Mouse (Mus musculus) intestine, postnatal 0 days (tissue): Measurements from ENCODE around the gene Olfr1217. TPM values are rescaled to one million over a fixed set of nuclear protein-coding genes. Genes with fewer than 3 reads are reported as not detected.
"Not testable (repeated sequence)": the region's sequence is repeated elsewhere in the genome, so short reads cannot be mapped to it uniquely, and the experiment has no call there.

Experiments used
- ATAC-seq: fragments of 200-750 bp; cut with Nextera tagmentation; 2 replicates; pipeline ENCODE4 v1.8.0; 2017; ENCODE audit warnings: mild to moderate bottlenecking, moderate TSS enrichment, moderate library complexity
- H3K27ac ChIP-seq: fragments of 300-500 bp; sonication (generic); 2 replicates; pipeline ENCODE4 v1.5.1; 2014; ENCODE audit warnings: mild to moderate bottlenecking, low read depth, low read length, moderate library complexity
- H3K27me3 ChIP-seq: fragments of 300-500 bp; sonication (generic); replicated peaks from 2 replicates; pipeline ENCODE4 v1.6.1; 2014; ENCODE audit warnings: low read length, mixed read lengths; ENCODE audit not compliant: control insufficient read depth, insufficient read depth
- H3K36me3 ChIP-seq: fragments of 300-500 bp; sonication (generic); 2 replicates; pipeline ENCODE4 v1.6.1; 2014; ENCODE audit warnings: mild to moderate bottlenecking, moderate library complexity; ENCODE audit not compliant: control insufficient read depth, insufficient read depth
- H3K4me1 ChIP-seq: fragments of 300-500 bp; sonication (generic); replicated peaks from 2 replicates; pipeline ENCODE4 v1.6.1; 2014; ENCODE audit warnings: antibody characterized with exemption, low read length, mixed read lengths; ENCODE audit not compliant: control insufficient read depth, insufficient read depth
- H3K4me2 ChIP-seq: fragments of 300-500 bp; sonication (generic); replicated peaks from 2 replicates; pipeline ENCODE4 v1.6.1; 2014; ENCODE audit warnings: low read depth, mild to moderate bottlenecking, moderate library complexity
- H3K4me3 ChIP-seq: fragments of 300-500 bp; sonication (generic); 2 replicates; pipeline ENCODE4 v1.5.1; 2014; ENCODE audit warnings: low read depth, low read length
- H3K9ac ChIP-seq: fragments of 300-500 bp; sonication (generic); 2 replicates; pipeline ENCODE4 v1.6.1; 2014; ENCODE audit warnings: mild to moderate bottlenecking, low read depth, low read length
- H3K9me3 ChIP-seq: fragments of 300-500 bp; sonication (generic); 2 replicates; pipeline ENCODE4 v1.6.1; 2016; ENCODE audit warnings: mixed run types; ENCODE audit not compliant: control insufficient read depth
- CTCF ChIP-seq: sonication (generic); IDR thresholded peaks from 2 replicates; pipeline ENCODE4 v1.5.1; 2016; ENCODE audit warnings: low read depth, mild to moderate bottlenecking, control low read depth, antibody characterized with exemption, moderate library complexity
- WGBS: fragments of 180-500 bp; shearing (Covaris S2); extraction: QIAGEN DNeasy Blood & Tissue Kit; methylation state at CpG from one replicate; pipeline ENCODE4 v1.1.7; 2014; 5-methylcytosine and 5-hydroxymethylcytosine counted together
- polyA plus RNA-seq: library from polyadenylated mRNA; unstranded; fragments of >200 nt; fragmentation: Nextera tagmentation; extraction: Ambion mirVana; gene quantifications from 2 replicates; pipeline ENCODE4 v1.2.1, GENCODE M21; 2015

Gene Olfr1217
- polyA plus RNA-seq = not detected in 2 replicates

GRCm38 (mm10) chr2:89031965-89032364, at the start of gene Olfr1217:
TSS of gene Olfr1217 (minus strand) at chr2:89032065.
- H3K9ac ChIP-seq = no peak within 1 kb of the TSS
- H3K27me3 ChIP-seq = no peaks in the 10 kb centered on the region
- H3K9me3 ChIP-seq = no peaks in the 10 kb centered on the region
- 65% methylated on average over 2 of the region's 2 CpGs for WGBS
- no peak within 1 kb of the TSS for H3K4me2 ChIP-seq
- TF ChIP-seq CTCF = no peak
- H3K27ac ChIP-seq = no peak within 1 kb of the TSS
- H3K4me1 ChIP-seq = no peaks in the 10 kb centered on the region
- ATAC-seq = no peak
- H3K36me3 ChIP-seq = no peaks in the 10 kb centered on the region
- no peak within 1 kb of the TSS for H3K4me3 ChIP-seq

- no peaks in the 10 kb centered on the region for H3K9me3 ChIP-seq
- no peak for ATAC-seq
- no peak for TF ChIP-seq CTCF
Measured at GRCm38 (mm10) chr2:89081487-89081886, 49.6 kb upstream of the Olfr1217 start.

DNA sequence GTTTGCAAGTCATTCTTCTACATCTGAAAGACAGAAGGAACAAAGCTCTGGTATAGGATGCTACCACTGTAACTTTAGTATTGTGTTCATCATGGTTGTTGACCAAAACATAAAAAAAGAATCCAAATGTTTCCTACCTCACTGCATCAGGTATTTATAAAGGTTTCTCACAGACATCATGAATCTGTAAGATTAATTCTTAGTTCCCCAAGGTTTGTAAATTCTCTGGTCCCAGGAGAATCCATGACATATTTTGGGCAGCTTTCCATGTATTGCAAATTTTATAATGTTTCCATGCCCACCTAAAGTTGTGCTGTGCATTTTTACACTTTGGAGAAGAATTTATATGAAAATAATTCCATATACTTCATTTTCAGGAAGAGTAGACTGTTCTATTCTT, 29.2 kb upstream of the Olfr1217 start, which contains the start of gene Olfr1218:
Olfr1218 (minus strand) TSS at position 101 of the 400 bp plus-strand sequence.
- no peaks in the 10 kb centered on the region for H3K36me3 ChIP-seq
- no peak within 1 kb of the TSS for H3K27ac ChIP-seq
- TF ChIP-seq CTCF = no peak

More at GRCm38 (mm10) chr2:89081487-89081886, 49.6 kb upstream of the Olfr1217 start:
- Histone ChIP-seq H3K4me1 (no peaks in the 10 kb centered on the region), H3K9ac (no peak overlapping the region), H3K36me3 (no peaks in the 10 kb centered on the region), H3K4me2 (no peak overlapping the region), H3K4me3 (no peak overlapping the region), H3K27ac (no peak overlapping the region), H3K27me3 (no peaks in the 10 kb centered on the region)

GRCm38 (mm10) chr2:89021436-89021835, 10.4 kb downstream of the Olfr1217 start:
- H3K36me3 ChIP-seq, H3K27me3 ChIP-seq, H3K4me1 ChIP-seq, H3K9ac ChIP-seq, H3K9me3 ChIP-seq, H3K4me3 ChIP-seq, ATAC-seq, H3K4me2 ChIP-seq, H3K27ac ChIP-seq: not testable (repeated sequence)
- WGBS = 65% methylated on average over 3 of the region's 3 CpGs

More for the DNA sequence above, 29.2 kb upstream of the Olfr1217 start, which contains the start of gene Olfr1218:
- Histone ChIP-seq H3K4me1 (no peaks in the 10 kb centered on the region), H3K4me2 (no peak within 1 kb of the TSS), H3K9ac (no peak within 1 kb of the TSS), H3K9me3 (no peaks in the 10 kb centered on the region), H3K27me3 (no peaks in the 10 kb centered on the region), H3K4me3 (no peak within 1 kb of the TSS)
- no peak for ATAC-seq

DNA sequence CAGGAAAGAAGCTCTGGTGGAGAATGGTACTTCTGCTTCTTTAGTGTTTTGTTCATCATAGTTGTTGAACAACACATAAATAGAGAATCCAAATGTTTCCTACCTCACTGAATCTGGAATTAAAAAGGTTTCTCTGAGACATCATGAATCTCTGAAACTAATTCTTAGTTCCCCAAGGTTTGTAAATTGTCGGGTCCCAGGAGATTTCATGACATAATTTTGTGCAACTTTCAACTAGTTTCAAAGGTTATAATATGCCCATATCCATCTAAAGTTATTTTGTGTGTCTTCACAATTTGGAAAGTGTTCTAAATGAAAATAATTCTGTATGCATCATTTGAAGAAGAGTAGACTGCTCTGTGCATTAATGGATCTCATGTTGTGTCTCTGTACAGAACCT, 13.6 kb downstream of the Olfr1217 start, which contains the start of gene Olfr1216:
Olfr1216 (minus strand) TSS at position 101 of the 400 bp plus-strand sequence.
- Histone ChIP-seq H3K27ac (no peak within 1 kb of the TSS), H3K9me3 (no peaks in the 10 kb centered on the region), H3K4me1 (no peaks in the 10 kb centered on the region), H3K9ac (no peak within 1 kb of the TSS), H3K36me3 (no peaks in the 10 kb centered on the region), H3K4me2 (no peak within 1 kb of the TSS), H3K4me3 (no peak within 1 kb of the TSS), H3K27me3 (no peaks in the 10 kb centered on the region)
- ATAC-seq = no peak
- no peak for TF ChIP-seq CTCF
- 82% methylated on average over 1 of the region's 1 CpGs for WGBS

GRCm38 (mm10) chr2:89006873-89007272, 25.0 kb downstream of the Olfr1217 start, which contains the start of gene Olfr1215:
TSS of gene Olfr1215 (minus strand) at chr2:89006973.
- Histone ChIP-seq H3K4me2 (no peak within 1 kb of the TSS), H3K9ac (no peak within 1 kb of the TSS), H3K27ac (no peak within 1 kb of the TSS), H3K9me3 (no peaks in the 10 kb centered on the region), H3K4me1 (no peaks in the 10 kb centered on the region), H3K36me3 (no peaks in the 10 kb centered on the region), H3K27me3 (no peaks in the 10 kb centered on the region), H3K4me3 (no peak within 1 kb of the TSS)
- WGBS = 74% methylated on average over 2 of the region's 2 CpGs
- no peak for ATAC-seq
- no peak for TF ChIP-seq CTCF

- 76% methylated on average over 1 of the region's 1 CpGs for WGBS
- Histone ChIP-seq H3K36me3 (no peaks in the 10 kb centered on the region), H3K27me3 (no peaks in the 10 kb centered on the region), H3K9ac (no peak within 1 kb of the TSS), H3K4me3 (no peak within 1 kb of the TSS), H3K4me1 (no peaks in the 10 kb centered on the region), H3K27ac (no peak within 1 kb of the TSS), H3K4me2 (no peak within 1 kb of the TSS), H3K9me3 (no peaks in the 10 kb centered on the region)
- no peak for TF ChIP-seq CTCF
- ATAC-seq = no peak
Measured at GRCm38 (mm10) chr2:88992553-88992952, 39.3 kb downstream of the Olfr1217 start, which contains the start of gene Olfr1214. TSS of gene Olfr1214 (minus strand) at chr2:88992653.
